In genomic region chr11:120237166-120238131, GRCm38 (mm10) we compare ENCODE assay signal across 8 mouse cellular contexts. TPM values are rescaled to one million over a fixed set of nuclear protein-coding genes. Genes with fewer than 3 reads are reported as not detected.
DNase-seq lines count a peak whose midpoint lies in the region; ATAC-seq and TF ChIP-seq lines count a peak whose summit lies in the region.

No protein-coding gene starts in this region.

- intact Hi-C loops in gastrocnemius, adult 2 months (cut with DNase I): no loop called here

- H3K27ac ChIP-seq in gastrocnemius, adult 2 months: peak overlapping the region; percentile 99
- peak overlapping the region; percentile 100 for H3K27ac ChIP-seq in forebrain, embryonic 10.5 days
- peak overlapping the region; percentile 100 for H3K27ac ChIP-seq in hindbrain, embryonic 13.5 days
- peak overlapping the region; percentile 100 for H3K27ac ChIP-seq in midbrain, embryonic 16.5 days (ENCODE audit: low read length)

- peak overlapping the region; percentile 100 for H3K9ac ChIP-seq in hindbrain, embryonic 13.5 days
- H3K9ac ChIP-seq in midbrain, embryonic 16.5 days (ENCODE audit: low read depth, low read length): peak overlapping the region; percentile 97

- no peaks in the 10 kb centered on the region for H3K9me3 ChIP-seq in forebrain, embryonic 10.5 days
- H3K9me3 ChIP-seq in hindbrain, embryonic 13.5 days: no peaks in the 10 kb centered on the region
- no peaks in the 10 kb centered on the region for H3K9me3 ChIP-seq in midbrain, embryonic 16.5 days (replicated peaks; ENCODE audit: control insufficient read depth, low read length, poor library complexity, severe bottlenecking)

- H3K4me1 ChIP-seq in forebrain, embryonic 10.5 days: peaks cover 69% of the 10 kb centered on the region
- peaks cover 43% of the 10 kb centered on the region for H3K4me1 ChIP-seq in hindbrain, embryonic 13.5 days (replicated peaks)
- peaks cover 40% of the 10 kb centered on the region for H3K4me1 ChIP-seq in midbrain, embryonic 16.5 days (ENCODE audit: control insufficient read depth, insufficient read depth, low read length)

- H3K4me3 ChIP-seq in gastrocnemius, adult 2 months: peak overlapping the region; percentile 88
- peak overlapping the region; percentile 96 for H3K4me3 ChIP-seq in forebrain, embryonic 10.5 days
- peak overlapping the region; percentile 95 for H3K4me3 ChIP-seq in hindbrain, embryonic 13.5 days
- peak overlapping the region; percentile 72 for H3K4me3 ChIP-seq in midbrain, embryonic 16.5 days (ENCODE audit: low read depth, low read length)

- no peak for TF ChIP-seq CTCF in gastrocnemius, adult 2 months (IDR thresholded peaks at IDR 0.05)

- peak overlapping the region; percentile 99 for H3K4me2 ChIP-seq in hindbrain, embryonic 13.5 days
- peak overlapping the region; percentile 68 for H3K4me2 ChIP-seq in midbrain, embryonic 16.5 days (ENCODE audit: low read length)

- WGBS in forebrain, embryonic 10.5 days: under 1% methylated on average over 89 of the region's 89 CpGs
- WGBS in hindbrain, embryonic 13.5 days: under 1% methylated on average over 89 of the region's 89 CpGs
- WGBS in midbrain, embryonic 16.5 days: under 1% methylated on average over 81 of the region's 89 CpGs

- peaks cover 4% of the 10 kb centered on the region; the same call in 1 of the 2 replicates for H3K27me3 ChIP-seq in forebrain, embryonic 10.5 days (ENCODE audit: poor library complexity, severe bottlenecking)
- H3K27me3 ChIP-seq in hindbrain, embryonic 13.5 days: no peaks in the 10 kb centered on the region
- no peaks in the 10 kb centered on the region for H3K27me3 ChIP-seq in midbrain, embryonic 16.5 days (ENCODE audit: control insufficient read depth, insufficient read depth, low read depth, low read length)

- no peak for ATAC-seq in hindbrain, embryonic 13.5 days (ENCODE audit: low FRiP score)
- ATAC-seq in midbrain, embryonic 16.5 days: no peak

- peaks cover 17% of the 10 kb centered on the region for H3K36me3 ChIP-seq in forebrain, embryonic 10.5 days (replicated peaks)
- peaks cover 8% of the 10 kb centered on the region for H3K36me3 ChIP-seq in hindbrain, embryonic 13.5 days
- H3K36me3 ChIP-seq in midbrain, embryonic 16.5 days (ENCODE audit: control insufficient read depth, insufficient read depth, low read length): no peaks in the 10 kb centered on the region

- peak; percentile 80 for DNase-seq in gastrocnemius, adult 2 months
- DNase-seq in gastrocnemius, adult 18-20 months (ENCODE audit: low spot score): no peak
- peak; percentile 77 for DNase-seq in adrenal gland, postnatal 14 days
- DNase-seq in forebrain, embryonic 10.5 days (ENCODE audit: extremely low spot score, low spot score): peak; percentile 66
- DNase-seq in liver: peak; percentile 53
- peak; percentile 72 for DNase-seq in thymus, postnatal 4 days

RNA-seq across cellular contexts. Expression of gene Bahcc1, which starts 4.7 kb away (rescaled TPM):
- total RNA-seq in gastrocnemius, adult 2 months (2021): 1 to 10 TPM; 3.5 to 5.3 TPM
- total RNA-seq in gastrocnemius, adult 18-20 months (2021): 1 to 10 TPM; 3.4 to 4.6 TPM
- 12.4 and 17.2 TPM in 2 replicates for total RNA-seq in adrenal gland, postnatal 14 days (2021)
- 13.7 and 16.1 TPM in 2 replicates for polyA plus RNA-seq in forebrain, embryonic 10.5 days (2016; fragmentation: Nextera tagmentation; extraction: Ambion mirVana)
- polyA plus RNA-seq in hindbrain, embryonic 13.5 days (2015; fragmentation: Nextera tagmentation; extraction: Ambion mirVana): 13.6 and 17.0 TPM in 2 replicates
- polyA plus RNA-seq in midbrain, embryonic 16.5 days (2015; fragmentation: Nextera tagmentation; extraction: Ambion mirVana): 9.7 and 13.7 TPM in 2 replicates
